Mouse (Mus musculus) E14TG2a.4 (cell line): ENCODE measurements at regions not wholly inside any gene's neighbourhood (a gene's known extent, or its start where the extent isn't known, plus 50 kb on each side); places are given as distances from the start of the nearest gene placed in this dataset.

Experiments used
- CTCF ChIP-seq: conservative IDR thresholded peaks from 2 replicates; pipeline ENCODE4 v1.5.1; 2014; ENCODE audit warnings: low read length
- NANOG ChIP-seq: IDR thresholded peaks from 2 replicates; pipeline ENCODE4 v1.6.1; 2014; ENCODE audit warnings: borderline replicate concordance, low read length, mixed read lengths

DNA sequence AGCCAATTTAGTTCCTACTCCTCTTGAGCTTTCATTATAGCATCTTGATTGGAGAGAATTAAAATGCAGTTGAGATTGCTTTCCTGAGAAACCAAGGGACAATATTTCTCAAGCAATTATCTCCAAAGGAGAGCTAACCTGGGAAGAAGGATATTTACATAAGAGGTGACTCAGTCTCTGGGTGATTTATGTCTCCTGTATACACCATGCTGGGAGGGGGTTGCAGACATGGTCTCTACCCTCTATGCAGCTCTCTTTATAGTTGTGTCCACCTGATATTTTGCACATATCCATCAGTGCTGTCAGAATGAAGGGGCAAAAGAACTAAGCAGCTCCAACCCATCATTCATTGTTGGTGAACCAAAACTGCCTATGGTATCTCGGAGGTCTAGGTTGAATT, 274.6 kb upstream of the Gm21798 start:
- TF ChIP-seq CTCF (no peak), NANOG (no peak)
